Mouse (Mus musculus) urinary bladder, adult 2 months (tissue): Measurements from ENCODE around the gene Acsm5. TPM values are rescaled to one million over a fixed set of nuclear protein-coding genes. Genes with fewer than 3 reads are reported as not detected.
"Not testable (repeated sequence)": the region's sequence is repeated elsewhere in the genome, so short reads cannot be mapped to it uniquely, and the experiment has no call there.

Experiments
- DNase-seq: peaks from one replicate; pipeline ENCODE4 v3.0.0; 2022; ENCODE audit warnings: low spot score
- polyA plus RNA-seq: library from polyadenylated mRNA; depleted of rRNA; stranded (reverse); fragments of >200 nt; gene quantifications from 2 replicates; pipeline ENCODE4 v1.2.3, GENCODE M21; 2012; rRNA removed

The Acsm5 gene
- polyA plus RNA-seq, 1 experiment = 0.23 TPM

GRCm38 (mm10) chr7:119550471-119551222 lies 31.4 kb downstream of the Acsm5 start:
- DNase-seq = no peak

- DNase-seq = no peak
Measured at GRCm38 (mm10) chr7:119554040-119554439, 34.8 kb downstream of the Acsm5 start, which contains the start of gene Acsm2. Acsm2 (plus strand) TSS chr7:119554340.

GRCm38 (mm10) chr7:119559789-119560451 lies 40.7 kb downstream of the Acsm5 start:
- DNase-seq = no peak

GRCm38 (mm10) chr7:119560452-119560835 lies 41.2 kb downstream of the Acsm5 start:
- DNase-seq = no peak

GRCm38 (mm10) chr7:119561441-119561840 lies 42.2 kb downstream of the Acsm5 start:
- no peak for DNase-seq

GRCm38 (mm10) chr7:119562476-119562875 lies 43.2 kb downstream of the Acsm5 start:
- DNase-seq = not testable (repeated sequence)

- no peak for DNase-seq
Measured at GRCm38 (mm10) chr7:119594530-119595107, 75.4 kb downstream of the Acsm5 start.

Other genes starting within 250 kb of the Acsm5 start
- gene Gp2, start 60.2 kb upstream of the Acsm5 start, polyA plus RNA-seq = 0.03 TPM in 1 of 2 replicates, not detected in the other
- not detected in 2 replicates for gene Umod, start 40.2 kb upstream of the Acsm5 start, polyA plus RNA-seq
- not detected in 2 replicates for gene Pdilt, start 4.0 kb downstream of the Acsm5 start, polyA plus RNA-seq
- not detected in 2 replicates for gene Acsm2, start 34.9 kb downstream of the Acsm5 start, polyA plus RNA-seq
- 0.04 TPM in 1 of 2 replicates, not detected in the other for gene Acsm1, start 87.6 kb downstream of the Acsm5 start, polyA plus RNA-seq
- not detected in 2 replicates for gene Acsm4, start 170.6 kb downstream of the Acsm5 start, polyA plus RNA-seq
- gene Thumpd1, start 201.3 kb downstream of the Acsm5 start, polyA plus RNA-seq = 29.7 and 31.3 TPM in 2 replicates
- gene Acsm3, start 241.5 kb downstream of the Acsm5 start, polyA plus RNA-seq = 2.7 and 6.8 TPM in 2 replicates